19 mouse cellular contexts compared by ENCODE assay signal in the genomic region with DNA sequence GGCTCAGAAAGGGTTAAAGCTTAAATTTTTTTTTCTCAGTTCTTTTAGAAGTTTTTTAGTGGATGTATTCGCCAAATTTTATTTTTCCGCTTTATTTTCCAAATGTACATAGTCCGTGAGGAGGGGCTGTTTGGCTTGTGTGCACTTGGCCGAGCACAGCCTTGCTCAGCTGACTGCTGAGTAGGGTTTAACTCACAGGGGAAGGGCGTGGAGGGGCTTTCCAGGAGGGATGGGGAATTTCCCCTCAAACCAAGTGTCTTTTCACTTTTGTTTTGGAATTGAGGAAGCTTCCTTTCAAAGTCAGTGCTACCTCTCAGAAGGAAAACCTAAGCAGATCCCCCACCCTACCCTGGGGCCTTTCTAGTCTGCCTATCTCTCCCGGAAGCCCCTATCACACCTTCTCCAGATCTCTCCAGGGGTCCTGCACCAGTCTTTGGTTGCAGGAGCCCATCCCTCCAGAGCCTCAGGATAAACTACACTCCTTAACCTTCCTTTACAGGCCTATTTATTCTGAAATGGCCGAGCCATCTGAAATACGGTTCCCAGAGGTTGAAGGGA. TPM values are rescaled to one million over a fixed set of nuclear protein-coding genes. Genes with fewer than 3 reads are reported as not detected.
DNase-seq lines count a peak whose midpoint lies in the region; ATAC-seq and TF ChIP-seq lines count a peak whose summit lies in the region.
"Had no signal": no experiment of that assay in that cellular context is flagged by ENCODE, and none has a peak within 500 bp of the region (broad histone marks: within the 10 kb centered on the region; RNA-seq: fewer than 3 reads in every experiment).

No protein-coding gene starts in this region.

- no peak overlapping the region for H3K9ac ChIP-seq in ES-Bruce4 (ENCODE audit: low read depth, poor library complexity, severe bottlenecking)
- H3K9ac ChIP-seq: forebrain, embryonic 15.5 days; neural tube, embryonic 12.5 days had no signal

- no peak overlapping the region for H3K4me3 ChIP-seq in ES-Bruce4 (ENCODE audit: low read depth, low read length)
- no peak overlapping the region for H3K4me3 ChIP-seq in bone marrow macrophage, adult 2 months (ENCODE audit: insufficient read depth, low read length)
- H3K4me3 ChIP-seq: forebrain, embryonic 15.5 days; hindbrain, embryonic 10.5 days; neural tube, embryonic 12.5 days had no signal

- peak overlapping the region; percentile 99 for H3K27ac ChIP-seq in ES-Bruce4 (ENCODE audit: insufficient read depth, low read length)
- peak overlapping the region; percentile 57 for H3K27ac ChIP-seq in bone marrow macrophage, adult 2 months (ENCODE audit: insufficient read depth, low read depth, low read length)
- H3K27ac ChIP-seq: forebrain, embryonic 15.5 days; hindbrain, embryonic 10.5 days; kidney, postnatal 0 days; neural tube, embryonic 12.5 days had no signal

- peaks cover 7% of the 10 kb centered on the region for H3K4me1 ChIP-seq in ES-Bruce4 (ENCODE audit: control insufficient read depth, insufficient read depth, low read length)
- H3K4me1 ChIP-seq in bone marrow macrophage, adult 2 months (ENCODE audit: control insufficient read depth, insufficient read depth, low read length) = peaks cover 58% of the 10 kb centered on the region

- no peaks in the 10 kb centered on the region for H3K27me3 ChIP-seq in ES-Bruce4 (ENCODE audit: control insufficient read depth, insufficient read depth, low read length, poor library complexity, severe bottlenecking)
- H3K27me3 ChIP-seq: forebrain, embryonic 15.5 days had no signal

- no peak for TF ChIP-seq POLR2A in ES-Bruce4 (IDR thresholded peaks at IDR 0.05; ENCODE audit: insufficient read depth, low read length)
- no peak for TF ChIP-seq POLR2A in bone marrow macrophage, adult 2 months (IDR thresholded peaks at IDR 0.05; ENCODE audit: borderline replicate concordance, low read depth, low read length)

- 0 out of 2 replicates have a peak, but pooled peaks have one; percentile 13 for ATAC-seq in monocyte, adult 5-6 weeks (replicated peaks; ENCODE audit: insufficient number of reproducible peaks, low FRiP score, low TSS enrichment, poor library complexity, severe bottlenecking)
- no peak for ATAC-seq in inflammation-experienced regulatory T-cells, adult 6 months
- ATAC-seq: forebrain, embryonic 15.5 days had no signal

- TF ChIP-seq CTCF in ES-Bruce4 (IDR thresholded peaks at IDR 0.05; ENCODE audit: low read depth, low read length) = no peak
- TF ChIP-seq CTCF in bone marrow macrophage, adult 2 months (IDR thresholded peaks at IDR 0.05; ENCODE audit: low read depth, low read length) = no peak

- peak; percentile 88 for TF ChIP-seq EP300 in ES-Bruce4 (IDR thresholded peaks at IDR 0.05; ENCODE audit: insufficient read depth, low read depth, low read length)

- no peaks in the 10 kb centered on the region for H3K9me3 ChIP-seq in ES-Bruce4 (replicated peaks; ENCODE audit: control insufficient read depth, insufficient read depth, low read length, poor library complexity, severe bottlenecking)
- H3K9me3 ChIP-seq: forebrain, embryonic 15.5 days; hindbrain, embryonic 10.5 days; neural tube, embryonic 12.5 days had no signal

- no peaks in the 10 kb centered on the region for H3K36me3 ChIP-seq in ES-Bruce4 (ENCODE audit: control insufficient read depth, insufficient read depth, low read length, poor library complexity, severe bottlenecking)
- H3K36me3 ChIP-seq: forebrain, embryonic 15.5 days had no signal

- DNase-seq in kidney, postnatal 10 days = peak; percentile 16
- no peak for DNase-seq in kidney, adult 9 months
- DNase-seq in cerebellum, adult 11-12 months = no peak
- no peak for DNase-seq in left cerebral cortex, adult 9 months (ENCODE audit: low spot score in 2 of 2)
- DNase-seq: adrenal gland, postnatal 10 days; cerebellum, adult 8-10 months; gastrocnemius, postnatal 14 days; lung, adult 18-20 months; lung, postnatal 36 days; right cerebral cortex, adult 18-20 months; thymus, postnatal 25 days had no signal

RNA-seq across cellular contexts. Expression of gene Nrp2, which starts 33.4 kb away (rescaled TPM):
- polyA plus RNA-seq in ES-Bruce4 (2011; ENCODE audit: insufficient read depth, insufficient read length, low read depth, missing spikeins) = 31.2 and 32.2 TPM in 2 replicates
- 86.4 and 97.2 TPM in 2 replicates for polyA plus RNA-seq in bone marrow macrophage, adult 2 months (2012; ENCODE audit: insufficient read depth, insufficient read length, missing spikeins)
- 4.5 to 7.1 TPM (median 5.0 TPM) in 3 replicates for total RNA-seq in monocyte, adult 5-6 weeks (2017)
- polyA plus RNA-seq in inflammation-experienced regulatory T-cells, adult 6 months (2017; shearing (Covaris generic)) = under 1 TPM in 1 of 3 experiments, not detected in 2; 0.05 TPM

Comparison
In these comparisons a context has a peak if more than half of its experiments do, and no peak if none do; other contexts are left out.
1. RNA of gene Nrp2, which starts 33.4 kb away (polyA plus RNA-seq): 86.4 to 97.2 TPM in bone marrow macrophage, adult 2 months and 31.2 to 32.2 TPM in ES-Bruce4; 0.05 TPM in inflammation-experienced regulatory T-cells, adult 6 months; every median in the first group is over 10 times any median in the second.